Mouse (Mus musculus) limb, embryonic 15.5 days (tissue): ENCODE measurements around the gene Rora. TPM values are rescaled to one million over a fixed set of nuclear protein-coding genes. Genes with fewer than 3 reads are reported as not detected.

Source experiments
- ATAC-seq: fragments of 200-750 bp; cut with Nextera tagmentation; 2 replicates; pipeline ENCODE4 v1.8.0; 2017; ENCODE audit warnings: low read depth, moderate TSS enrichment; ENCODE audit not compliant: insufficient number of reproducible peaks, low FRiP score, low TSS enrichment
- H3K27ac ChIP-seq: fragments of 300-500 bp; sonication (generic); 2 replicates; pipeline ENCODE4 v1.5.1; 2015; ENCODE audit warnings: moderate library complexity, mild to moderate bottlenecking, inconsistent platforms
- H3K27me3 ChIP-seq: fragments of 300-500 bp; sonication (generic); 2 replicates; pipeline ENCODE4 v1.6.1; 2015; ENCODE audit warnings: inconsistent platforms
- H3K36me3 ChIP-seq: fragments of 300-500 bp; sonication (generic); 2 replicates; pipeline ENCODE4 v1.6.1; 2015; ENCODE audit warnings: inconsistent platforms
- H3K4me1 ChIP-seq: fragments of 300-500 bp; sonication (generic); 2 replicates; pipeline ENCODE4 v1.6.1; 2015; ENCODE audit warnings: inconsistent platforms
- H3K4me2 ChIP-seq: fragments of 300-500 bp; sonication (generic); 2 replicates; pipeline ENCODE4 v1.6.1; 2015; ENCODE audit warnings: mild to moderate bottlenecking, inconsistent platforms
- H3K4me3 ChIP-seq: fragments of 300-500 bp; sonication (generic); 2 replicates; pipeline ENCODE4 v1.5.1; 2015; ENCODE audit warnings: mild to moderate bottlenecking, inconsistent platforms
- H3K9ac ChIP-seq: fragments of 300-500 bp; sonication (generic); 2 replicates; pipeline ENCODE4 v1.6.1; 2015; ENCODE audit warnings: inconsistent platforms
- H3K9me3 ChIP-seq: fragments of 300-500 bp; sonication (generic); 2 replicates; pipeline ENCODE4 v1.6.1; 2016; ENCODE audit warnings: inconsistent platforms
- WGBS: fragments of 180-500 bp; shearing (Covaris S2); methylation state at CpG from one replicate; pipeline ENCODE4 v1.1.7; 2015; 5-methylcytosine and 5-hydroxymethylcytosine counted together
- polyA plus RNA-seq: library from polyadenylated mRNA; unstranded; fragments of >200 nt; fragmentation: Nextera tagmentation; extraction: Ambion mirVana; gene quantifications from 2 replicates; pipeline ENCODE4 v1.2.1, GENCODE M21; 2015

Rora gene
- polyA plus RNA-seq, 1 experiment from 2014 or later, result 25.4 TPM

DNA sequence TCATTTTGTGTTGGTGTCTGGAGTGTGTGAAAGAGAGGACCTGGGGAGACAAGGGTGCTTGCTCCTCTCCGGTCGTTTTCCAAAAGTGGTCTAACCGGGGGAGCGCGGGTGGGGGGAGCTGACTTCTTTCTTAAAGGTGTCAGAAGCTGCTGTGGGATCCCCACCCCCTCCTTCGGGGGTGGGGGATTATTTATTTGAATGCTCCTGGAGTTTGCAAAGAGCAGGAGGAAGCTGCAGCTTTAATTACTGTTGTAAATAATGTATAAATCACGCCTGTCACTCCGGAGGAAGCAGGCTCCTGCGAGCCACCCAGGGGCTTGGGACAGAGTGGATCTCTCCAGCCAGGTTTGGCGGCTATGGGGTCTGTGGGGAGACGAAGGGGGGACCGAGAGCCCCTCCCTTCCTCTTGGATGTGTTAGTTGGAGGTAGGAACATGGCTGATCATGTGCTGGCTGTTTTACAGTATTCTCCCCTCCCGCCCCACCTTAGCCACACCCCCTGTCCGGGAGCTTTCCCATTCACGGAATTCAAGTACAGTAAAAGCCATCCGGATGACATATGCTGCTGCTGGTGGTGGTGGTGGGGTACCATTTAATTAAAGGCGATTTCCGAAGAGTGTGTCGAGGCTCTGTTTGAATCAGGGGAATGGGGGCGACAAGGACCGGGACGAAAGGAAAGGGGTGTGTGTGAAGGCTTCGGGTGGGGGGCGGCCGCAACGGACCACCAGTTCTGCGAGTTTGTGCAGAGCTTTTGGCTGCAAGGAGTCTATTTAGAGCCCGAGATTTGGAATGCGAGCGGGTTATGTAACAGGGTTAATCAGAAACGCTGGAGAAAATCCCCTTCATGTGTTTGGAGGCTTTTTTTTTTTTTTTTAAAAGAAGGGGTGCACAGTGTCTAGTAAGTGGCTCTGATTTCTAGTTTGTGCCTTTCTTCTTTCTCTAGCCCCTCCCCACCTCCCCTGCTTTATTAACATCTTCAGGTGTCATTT, 1.7 kb downstream of the Rora start:
- H3K9ac ChIP-seq, result peak overlapping the region; percentile 71
- 0 out of 2 replicates have a peak, but pooled peaks have one; percentile 32 for ATAC-seq
- no peaks in the 10 kb centered on the region for H3K36me3 ChIP-seq
- WGBS, result 1% methylated on average over 31 of the region's 31 CpGs
- H3K4me2 ChIP-seq, result peak overlapping the region; percentile 91
- no peaks in the 10 kb centered on the region for H3K9me3 ChIP-seq
- H3K4me3 ChIP-seq, result peak overlapping the region; percentile 88
- no peaks in the 10 kb centered on the region for H3K27me3 ChIP-seq
- H3K4me1 ChIP-seq, result peaks cover 23% of the 10 kb centered on the region
- no peak overlapping the region for H3K27ac ChIP-seq

DNA sequence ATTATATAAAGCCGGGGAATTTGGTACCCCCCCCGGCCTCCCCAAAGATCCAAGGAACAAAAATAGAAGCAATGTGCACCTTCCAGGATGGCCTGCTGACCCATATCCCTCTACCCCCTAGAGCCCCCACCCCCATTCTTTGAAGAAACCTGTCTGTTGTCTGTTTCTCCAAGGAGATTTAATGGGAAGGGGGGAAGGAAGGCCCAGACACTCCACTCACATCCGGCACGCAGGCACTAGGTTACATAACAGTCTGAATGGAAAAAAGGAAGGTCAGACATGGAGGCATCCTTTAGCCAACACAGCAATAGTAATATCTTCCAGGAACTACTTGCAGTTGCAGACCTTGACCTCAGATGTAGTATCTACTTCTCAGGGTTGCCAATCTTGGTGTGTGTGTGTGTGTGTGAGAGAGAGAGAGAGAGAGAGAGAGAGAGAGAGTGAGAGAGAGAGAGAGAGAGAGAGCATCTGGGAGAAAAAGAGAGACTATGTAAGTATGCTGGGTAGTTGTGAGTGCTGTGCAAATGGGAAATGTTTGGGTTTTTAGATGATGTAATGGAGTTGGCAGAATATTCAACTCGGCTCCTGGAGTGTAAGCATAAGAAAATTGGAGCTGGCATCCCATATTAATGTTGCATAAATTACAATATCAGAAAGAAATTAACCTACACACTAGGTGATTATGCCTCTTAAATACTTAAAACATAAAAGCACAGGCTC, 2.6 kb downstream of the Rora start:
- H3K4me3 ChIP-seq, result no peak overlapping the region
- H3K27ac ChIP-seq, result no peak overlapping the region
- H3K27me3 ChIP-seq, result no peaks in the 10 kb centered on the region
- 28% methylated on average over 5 of the region's 5 CpGs for WGBS
- H3K36me3 ChIP-seq, result no peaks in the 10 kb centered on the region
- no peak overlapping the region for H3K9ac ChIP-seq
- ATAC-seq, result no peak
- no peaks in the 10 kb centered on the region for H3K9me3 ChIP-seq
- peak overlapping the region; percentile 91; the same call in 1 of the 2 replicates for H3K4me2 ChIP-seq
- H3K4me1 ChIP-seq, result peaks cover 23% of the 10 kb centered on the region

DNA sequence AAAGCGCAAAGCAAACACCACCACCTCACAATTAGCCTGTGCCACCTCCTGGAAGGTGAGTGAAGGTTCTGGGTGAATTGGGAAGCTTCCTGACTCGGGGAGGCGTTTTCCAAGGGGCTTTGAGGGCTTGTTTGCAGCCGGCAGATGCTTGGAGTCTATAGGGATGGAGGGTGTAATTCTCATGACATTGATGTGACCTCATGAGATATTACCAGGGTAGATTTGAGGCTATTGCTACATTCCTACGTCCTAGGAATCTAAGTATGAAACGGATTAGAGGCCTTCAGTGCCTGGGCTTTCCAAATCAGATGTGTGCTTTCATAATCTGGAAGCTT, 3.2 kb downstream of the Rora start:
- H3K9ac ChIP-seq, result no peak overlapping the region
- WGBS, result 40% methylated on average over 6 of the region's 6 CpGs
- no peak overlapping the region for H3K4me2 ChIP-seq
- H3K27ac ChIP-seq, result no peak overlapping the region
- H3K27me3 ChIP-seq, result no peaks in the 10 kb centered on the region
- no peak for ATAC-seq
- H3K4me3 ChIP-seq, result no peak overlapping the region
- H3K9me3 ChIP-seq, result no peaks in the 10 kb centered on the region
- no peaks in the 10 kb centered on the region for H3K36me3 ChIP-seq
- peaks cover 23% of the 10 kb centered on the region for H3K4me1 ChIP-seq

DNA sequence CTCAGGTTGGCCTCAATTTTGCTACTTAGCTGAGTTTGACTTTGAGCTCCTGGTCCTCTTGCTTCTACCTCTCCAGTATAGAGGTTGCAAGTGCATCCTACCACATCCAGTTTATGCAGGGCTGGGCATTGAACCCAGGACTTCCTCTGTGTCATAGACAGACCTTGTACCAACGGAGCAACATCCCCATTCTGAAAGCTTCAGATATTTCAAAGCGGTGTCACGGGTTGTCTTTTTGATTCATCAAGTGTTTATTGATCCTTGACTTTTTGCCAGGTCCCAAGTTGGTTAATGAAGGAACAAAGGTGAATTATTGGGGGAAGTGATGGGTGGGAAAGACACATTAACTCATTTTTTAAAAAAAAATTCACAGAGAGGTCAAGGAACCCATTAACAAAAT, 17.1 kb downstream of the Rora start:
- Histone ChIP-seq H3K27me3 (no peaks in the 10 kb centered on the region), H3K9me3 (no peaks in the 10 kb centered on the region), H3K4me1 (no peaks in the 10 kb centered on the region), H3K9ac (no peak overlapping the region), H3K4me3 (no peak overlapping the region), H3K27ac (no peak overlapping the region), H3K4me2 (no peak overlapping the region), H3K36me3 (no peaks in the 10 kb centered on the region)
- WGBS, result 91% methylated on average over 3 of the region's 3 CpGs
- ATAC-seq, result no peak

DNA sequence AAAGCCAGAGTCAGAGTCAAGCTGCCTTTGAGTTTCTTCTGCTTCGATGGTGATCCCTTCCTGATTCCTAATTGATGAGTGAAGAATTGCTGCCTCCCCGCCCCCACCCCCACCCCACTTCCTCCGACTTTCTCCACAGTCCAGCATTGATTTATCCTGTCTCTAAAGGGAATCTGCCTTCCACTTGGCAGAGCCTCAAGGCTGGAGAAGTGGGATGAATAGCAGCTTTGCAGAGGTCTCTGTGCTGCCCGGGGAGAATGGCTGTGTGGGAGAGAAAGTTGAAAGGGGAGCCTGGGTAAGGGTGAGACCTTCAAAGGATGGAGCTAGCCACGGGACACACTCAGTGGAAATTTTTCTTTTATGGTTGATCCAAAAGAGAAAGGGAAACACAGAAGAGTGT, 18.9 kb downstream of the Rora start:
- no peak for ATAC-seq
- H3K4me3 ChIP-seq, result no peak overlapping the region
- no peak overlapping the region for H3K9ac ChIP-seq
- no peaks in the 10 kb centered on the region for H3K9me3 ChIP-seq
- H3K27ac ChIP-seq, result no peak overlapping the region
- H3K4me1 ChIP-seq, result no peaks in the 10 kb centered on the region
- no peak overlapping the region for H3K4me2 ChIP-seq
- WGBS, result 57% methylated on average over 5 of the region's 5 CpGs
- no peaks in the 10 kb centered on the region for H3K27me3 ChIP-seq
- H3K36me3 ChIP-seq, result no peaks in the 10 kb centered on the region

DNA sequence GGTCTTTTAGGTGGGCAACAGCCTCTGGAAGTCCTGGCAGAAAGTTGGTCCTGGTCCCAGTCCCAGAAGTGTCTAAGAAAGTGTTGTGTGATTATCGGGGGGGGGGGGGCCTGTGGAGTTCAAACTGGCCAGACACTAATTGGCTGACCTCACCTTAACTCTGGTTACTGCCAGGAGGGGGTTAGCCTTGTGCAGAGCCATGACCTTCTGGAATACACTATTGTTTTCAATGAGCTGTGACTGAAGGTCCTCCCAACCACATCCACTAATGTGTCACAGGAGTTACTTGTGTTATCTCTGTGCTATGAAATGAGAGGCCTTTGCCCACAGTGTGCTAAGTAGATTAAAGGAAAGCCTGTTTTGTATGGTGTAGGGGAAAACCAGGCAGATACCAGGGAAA, 19.6 kb downstream of the Rora start:
- Histone ChIP-seq H3K9me3 (no peaks in the 10 kb centered on the region), H3K4me1 (no peaks in the 10 kb centered on the region), H3K4me2 (no peak overlapping the region), H3K4me3 (no peak overlapping the region), H3K27me3 (no peaks in the 10 kb centered on the region), H3K27ac (no peak overlapping the region), H3K9ac (no peak overlapping the region), H3K36me3 (no peaks in the 10 kb centered on the region)
- WGBS, result 80% methylated on average over 1 of the region's 1 CpGs
- no peak for ATAC-seq

DNA sequence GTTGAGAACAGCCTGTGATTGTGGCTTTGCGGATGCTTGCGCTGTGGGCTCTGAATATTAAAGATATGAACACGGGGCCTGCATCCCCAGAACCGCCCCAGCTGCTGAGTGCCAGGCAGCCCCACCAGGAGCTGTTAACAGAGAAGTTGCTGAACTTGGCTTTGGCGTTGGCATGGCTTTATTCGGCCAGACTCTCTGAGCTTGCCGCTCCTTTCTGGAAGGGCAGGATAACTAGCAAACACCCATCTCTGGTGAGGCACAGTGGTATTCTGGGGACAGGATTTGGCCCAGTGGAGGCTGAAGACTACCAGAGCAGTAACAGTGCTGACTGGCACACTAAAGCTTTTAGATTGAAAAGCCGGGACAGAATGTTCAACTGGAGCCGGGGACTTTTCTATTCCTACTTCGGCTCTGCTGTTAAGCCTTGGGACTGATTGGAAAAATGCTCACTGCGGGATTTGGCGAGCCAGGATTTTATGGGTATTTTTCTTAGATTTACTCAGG, 26.3 kb downstream of the Rora start:
- Histone ChIP-seq H3K27ac (no peak overlapping the region), H3K27me3 (no peaks in the 10 kb centered on the region), H3K9ac (no peak overlapping the region), H3K9me3 (no peaks in the 10 kb centered on the region), H3K4me2 (no peak overlapping the region), H3K4me3 (no peak overlapping the region), H3K36me3 (no peaks in the 10 kb centered on the region), H3K4me1 (no peaks in the 10 kb centered on the region)
- WGBS, result 67% methylated on average over 12 of the region's 12 CpGs
- ATAC-seq, result no peak

DNA sequence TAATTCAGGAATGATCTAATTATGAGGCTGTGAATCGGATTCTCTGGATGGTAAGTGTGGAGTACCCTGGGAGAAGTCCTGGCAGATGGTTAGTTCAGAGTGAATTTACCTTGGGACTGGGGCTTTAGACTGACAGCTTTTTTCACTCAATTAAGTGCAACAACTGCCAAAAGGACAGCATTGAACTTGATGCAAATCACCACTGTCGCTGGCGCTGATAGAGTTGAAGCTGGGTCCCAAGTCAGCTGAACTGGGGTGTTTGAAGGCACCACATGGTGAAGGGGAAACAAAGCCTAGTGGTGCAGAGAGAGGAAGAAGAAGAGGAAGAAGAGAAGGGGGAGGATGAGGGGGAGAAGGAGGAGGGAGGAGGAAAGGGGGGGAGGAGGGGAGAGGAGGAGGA, 30.4 kb downstream of the Rora start:
- H3K4me1 ChIP-seq, result no peaks in the 10 kb centered on the region
- H3K27ac ChIP-seq, result no peak overlapping the region
- ATAC-seq, result no peak

DNA sequence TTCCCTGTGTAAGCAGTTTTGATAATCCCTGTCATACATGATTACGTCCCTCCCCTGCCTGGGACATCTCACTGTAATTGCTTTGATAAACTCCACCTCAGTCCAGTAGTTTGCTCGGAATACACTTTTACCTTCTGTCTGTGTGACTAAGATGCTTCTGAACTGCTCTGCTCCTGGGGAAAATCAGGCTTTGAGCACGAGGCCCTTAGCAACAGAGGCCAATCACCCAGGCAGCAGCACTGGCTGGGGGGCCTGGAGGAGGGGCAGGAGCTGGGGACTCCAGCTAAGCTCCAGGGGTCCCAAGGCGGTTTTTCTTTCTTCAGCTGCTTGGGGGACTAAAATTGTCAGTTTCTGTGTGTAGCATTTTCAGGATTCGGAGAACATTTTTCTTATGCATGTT, 32.0 kb downstream of the Rora start:
- Histone ChIP-seq H3K9me3 (no peaks in the 10 kb centered on the region), H3K4me3 (no peak overlapping the region), H3K36me3 (no peaks in the 10 kb centered on the region), H3K27me3 (no peaks in the 10 kb centered on the region), H3K9ac (no peak overlapping the region), H3K4me2 (no peak overlapping the region), H3K4me1 (no peaks in the 10 kb centered on the region), H3K27ac (no peak overlapping the region)
- ATAC-seq, result no peak
- WGBS, result 61% methylated on average over 5 of the region's 5 CpGs

More for the DNA sequence above, 30.4 kb downstream of the Rora start:
- Histone ChIP-seq H3K27me3 (no peaks in the 10 kb centered on the region), H3K36me3 (no peaks in the 10 kb centered on the region), H3K9ac (no peak overlapping the region), H3K4me2 (no peak overlapping the region), H3K9me3 (no peaks in the 10 kb centered on the region), H3K4me3 (no peak overlapping the region)
- 46% methylated on average over 3 of the region's 3 CpGs for WGBS

DNA sequence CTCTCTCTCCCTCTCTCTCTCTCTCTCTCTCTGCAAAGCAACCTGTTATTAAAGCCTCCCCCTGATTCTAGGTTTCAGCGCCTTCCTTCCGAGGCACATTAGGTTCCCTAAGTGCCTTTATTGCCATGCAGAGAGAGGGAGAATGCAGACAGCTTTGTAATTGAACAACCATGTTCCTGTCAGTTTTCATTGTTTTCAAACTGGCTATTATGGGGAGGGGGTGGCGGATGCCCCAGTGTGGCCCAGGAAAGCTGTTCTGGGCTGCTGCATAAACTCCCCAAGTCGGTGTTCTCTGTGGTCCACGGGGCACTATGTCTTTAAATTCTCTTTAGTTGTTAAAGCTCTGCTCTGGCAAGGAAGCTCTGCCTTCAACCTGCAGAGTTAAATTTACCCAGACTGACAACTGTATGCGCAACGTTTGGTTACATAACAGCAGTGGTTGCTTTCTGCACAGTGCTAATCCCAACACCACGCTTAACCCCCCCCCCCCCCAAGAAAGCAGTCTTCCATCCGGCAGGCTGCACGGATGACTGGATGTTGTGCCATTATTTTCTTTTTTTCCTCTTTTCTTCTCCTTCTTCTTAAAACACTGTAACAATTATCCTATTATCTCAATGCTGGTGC, 33.8 kb downstream of the Rora start:
- no peak overlapping the region for H3K9ac ChIP-seq
- H3K4me3 ChIP-seq, result no peak overlapping the region
- H3K36me3 ChIP-seq, result no peaks in the 10 kb centered on the region
- no peaks in the 10 kb centered on the region for H3K9me3 ChIP-seq
- H3K27ac ChIP-seq, result no peak overlapping the region
- WGBS, result 40% methylated on average over 10 of the region's 10 CpGs
- ATAC-seq, result no peak
- no peak overlapping the region for H3K4me2 ChIP-seq
- no peaks in the 10 kb centered on the region for H3K4me1 ChIP-seq
- no peaks in the 10 kb centered on the region for H3K27me3 ChIP-seq

DNA sequence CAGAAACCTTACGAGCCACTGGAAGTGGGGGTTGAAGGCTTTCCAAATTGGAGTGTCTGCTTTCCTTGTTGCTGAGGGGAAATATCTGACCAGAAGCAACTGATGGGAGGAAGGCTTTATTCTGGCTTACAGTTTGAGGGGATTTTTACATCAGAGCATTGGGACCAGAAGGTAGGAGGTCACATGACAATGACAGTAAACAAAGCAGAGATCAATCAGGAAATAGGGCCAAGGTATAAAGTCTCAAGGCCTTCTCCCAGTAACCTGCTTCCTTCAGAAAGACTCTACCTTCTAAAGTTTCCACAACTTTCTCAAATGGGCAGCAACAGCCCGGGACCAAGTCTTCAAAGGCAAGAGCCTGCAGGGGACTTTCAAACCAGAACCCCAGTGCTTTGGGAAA, 34.6 kb downstream of the Rora start:
- 76% methylated on average over 2 of the region's 2 CpGs for WGBS
- H3K4me2 ChIP-seq, result no peak overlapping the region
- no peaks in the 10 kb centered on the region for H3K9me3 ChIP-seq
- H3K27ac ChIP-seq, result no peak overlapping the region
- H3K27me3 ChIP-seq, result no peaks in the 10 kb centered on the region
- no peak for ATAC-seq
- no peak overlapping the region for H3K4me3 ChIP-seq
- no peaks in the 10 kb centered on the region for H3K4me1 ChIP-seq
- no peak overlapping the region for H3K9ac ChIP-seq
- H3K36me3 ChIP-seq, result no peaks in the 10 kb centered on the region

DNA sequence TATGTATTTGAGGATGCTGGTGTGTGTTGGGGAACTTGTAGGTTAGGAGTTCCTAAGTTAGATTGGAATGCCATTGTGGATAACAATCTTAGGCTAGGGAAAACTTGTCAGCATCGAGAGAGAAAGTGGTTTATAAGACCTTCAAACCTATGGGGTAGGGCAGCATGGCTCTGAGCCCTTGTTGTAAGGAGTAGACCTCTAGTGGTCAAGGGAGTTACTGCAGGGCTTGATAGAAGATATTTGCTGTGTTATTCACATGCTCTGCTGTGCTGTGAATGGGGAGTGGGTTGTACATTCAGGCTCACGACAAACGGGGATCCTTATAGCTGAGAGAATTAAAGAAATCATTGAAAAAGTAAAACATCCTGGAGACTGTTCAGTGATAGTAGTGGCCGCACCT, 35.8 kb downstream of the Rora start:
- Histone ChIP-seq H3K9me3 (no peaks in the 10 kb centered on the region), H3K4me2 (no peak overlapping the region), H3K27me3 (no peaks in the 10 kb centered on the region), H3K27ac (no peak overlapping the region), H3K36me3 (no peaks in the 10 kb centered on the region), H3K4me1 (no peaks in the 10 kb centered on the region), H3K4me3 (no peak overlapping the region), H3K9ac (no peak overlapping the region)
- 38% methylated on average over 4 of the region's 4 CpGs for WGBS
- no peak for ATAC-seq
